Mouse (Mus musculus): ENCODE measurements at regions not wholly inside any gene's neighbourhood (a gene's known extent, or its start where the extent isn't known, plus 50 kb on each side); places are given as distances from the start of the nearest gene placed in this dataset.

GRCm38 (mm10) chr12:8090279-8090626 lies 112.8 kb downstream of the Apob start:
- Histone ChIP-seq H3K9ac (ENCODE audit: control insufficient read depth, low read depth, low read length, poor library complexity, severe bottlenecking) (peak overlapping the region; percentile 68), H3K9me3 (replicated peaks; ENCODE audit: insufficient read depth, low read length) (no peaks in the 10 kb centered on the region), H3K79me2 (ENCODE audit: control insufficient read depth, insufficient read depth, low read length, poor library complexity) (no peaks in the 10 kb centered on the region), H3K27ac (ENCODE audit: control insufficient read depth, low read depth, low read length) (peak overlapping the region; percentile 98), H3K4me3 (ENCODE audit: control insufficient read depth in 1 of 2, insufficient read depth in 1 of 2, low read depth in 2 of 2, low read length in 2 of 2) (peak overlapping the region; percentile 40 to 47), H3K36me3 (ENCODE audit: control insufficient read depth in 1 of 2, insufficient read depth in 2 of 2, low read length in 2 of 2) (peaks cover 0 to 28% of the 10 kb centered on the region in 2 experiments; a peak in 2 of 4 replicates), H3K4me1 (ENCODE audit: control insufficient read depth in 1 of 2, insufficient read depth in 2 of 2, low read length in 2 of 2) (peaks cover 20 to 29% of the 10 kb centered on the region in 2 experiments), H3K27me3 (ENCODE audit: control insufficient read depth in 1 of 2, insufficient read depth in 2 of 2, low read length in 2 of 2) (no peaks in the 10 kb centered on the region)
- no peak for TF ChIP-seq MEF2A (IDR thresholded peaks at IDR 0.05; ENCODE audit: extremely low read depth, insufficient replicate concordance, low read depth, low read length, poor library complexity, severe bottlenecking)
- peak; percentile 74 to 90 for TF ChIP-seq EP300 (IDR thresholded peaks at IDR 0.05; ENCODE audit: low read depth in 1 of 2, low read length in 2 of 2)
- peak; percentile 55; the same call in 1 of the 2 replicates for TF ChIP-seq TBP (IDR thresholded peaks at IDR 0.05; ENCODE audit: low read depth, low read length)
- TF ChIP-seq ZC3H11A (IDR thresholded peaks at IDR 0.05; ENCODE audit: low read depth, low read length), result no peak
- peak in 1 of 2 experiments; percentile 46; a peak in 2 of 4 replicates for TF ChIP-seq POLR2A (IDR thresholded peaks at IDR 0.05; ENCODE audit: control insufficient read depth in 1 of 2, insufficient read depth in 1 of 2, low read depth in 1 of 2, low read length in 2 of 2, poor library complexity in 1 of 2)
- peak; percentile 88 for TF ChIP-seq TCF12 (IDR thresholded peaks at IDR 0.05; ENCODE audit: low read depth, low read length)
- TF ChIP-seq CHD2 (IDR thresholded peaks at IDR 0.05; ENCODE audit: low read length), result no peak; the same call in 1 of the 2 replicates
- TF ChIP-seq HCFC1 (IDR thresholded peaks at IDR 0.05; ENCODE audit: low read depth, low read length), result no peak
- TF ChIP-seq POLR2AphosphoS2 (IDR thresholded peaks at IDR 0.05; ENCODE audit: low read length), result 0 out of 2 replicates have a peak, but pooled peaks have one; percentile 31
- no peak for TF ChIP-seq USF2 (IDR thresholded peaks at IDR 0.05; ENCODE audit: borderline replicate concordance in 1 of 2, insufficient read depth in 1 of 2, low read depth in 1 of 2, low read length in 2 of 2)
- no peak for TF ChIP-seq CHD1 (IDR thresholded peaks at IDR 0.05; ENCODE audit: low read depth, low read length)
- TF ChIP-seq TAL1 (IDR thresholded peaks at IDR 0.05; ENCODE audit: low read length), result peak; percentile 84
- peak; percentile 18; the same call in 1 of the 2 replicates for TF ChIP-seq SIN3A (IDR thresholded peaks at IDR 0.05; ENCODE audit: low read length)
- TF ChIP-seq RCOR1 (IDR thresholded peaks at IDR 0.05; ENCODE audit: low read depth, low read length), result peak; percentile 81
- peak; percentile 95 for TF ChIP-seq GATA1 (IDR thresholded peaks at IDR 0.05; ENCODE audit: low read depth, low read length)
- peak; percentile 11; the same call in 1 of the 2 replicates for TF ChIP-seq JUND (IDR thresholded peaks at IDR 0.05; ENCODE audit: low read depth, low read length)
- no peak for TF ChIP-seq POLR2AphosphoS5 (IDR thresholded peaks at IDR 0.05; ENCODE audit: borderline replicate concordance, low read depth, low read length)
- TF ChIP-seq ZMIZ1 (IDR thresholded peaks at IDR 0.05; ENCODE audit: low read depth, low read length), result no peak
- peak; percentile 60; the same call in 1 of the 2 replicates for TF ChIP-seq MYB (IDR thresholded peaks at IDR 0.05; ENCODE audit: low read depth, low read length)
- TF ChIP-seq BHLHE40 (IDR thresholded peaks at IDR 0.05; ENCODE audit: borderline replicate concordance, low read depth, low read length), result peak; percentile 58; the same call in 1 of the 2 replicates
- TF ChIP-seq ETS1 (IDR thresholded peaks at IDR 0.05; ENCODE audit: low read depth, low read length), result peak; percentile 80
- peak; percentile 91 for DNase-seq (ENCODE audit: low read depth, low spot score)

All from MEL (cell line).